Mouse (Mus musculus): ENCODE results near the gene Mcoln3. TPM values are rescaled to one million over a fixed set of nuclear protein-coding genes. Genes with fewer than 3 reads are reported as not detected.

Mcoln3 gene
- total RNA-seq (2021): 1.3 TPM in 1 of 2 replicates, not detected in the other
- long read RNA-seq, experiment 1: 0 reads
- long read RNA-seq, experiment 2: 0 reads

GRCm38 (mm10) chr3:146117258-146117996, at the start of gene Mcoln3:
Mcoln3 (plus strand) TSS chr3:146117450.
- no peak for DNase-seq

- DNase-seq: no peak
Observed at GRCm38 (mm10) chr3:146069276-146069675, 48.0 kb upstream of the Mcoln3 start.

DNA sequence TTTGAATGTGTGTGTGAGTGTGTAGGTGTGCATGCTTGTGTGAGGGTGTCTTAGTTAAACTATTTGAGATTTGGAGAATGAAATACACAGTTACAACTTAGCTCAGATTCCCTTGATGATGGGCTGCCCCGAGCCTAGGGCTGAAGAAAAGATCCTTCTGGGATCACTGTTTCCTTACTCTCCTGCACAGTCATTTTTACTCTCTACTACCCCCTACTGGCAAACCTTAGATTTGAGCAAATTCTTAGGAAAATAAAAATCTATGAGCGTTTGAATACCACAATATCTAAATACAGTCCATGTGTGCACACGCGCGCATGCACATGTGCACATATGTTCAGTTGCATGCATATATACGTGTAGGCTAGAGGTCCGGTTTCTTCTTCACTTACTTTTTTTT, 44.5 kb upstream of the Mcoln3 start:
- no peak for DNase-seq

DNA sequence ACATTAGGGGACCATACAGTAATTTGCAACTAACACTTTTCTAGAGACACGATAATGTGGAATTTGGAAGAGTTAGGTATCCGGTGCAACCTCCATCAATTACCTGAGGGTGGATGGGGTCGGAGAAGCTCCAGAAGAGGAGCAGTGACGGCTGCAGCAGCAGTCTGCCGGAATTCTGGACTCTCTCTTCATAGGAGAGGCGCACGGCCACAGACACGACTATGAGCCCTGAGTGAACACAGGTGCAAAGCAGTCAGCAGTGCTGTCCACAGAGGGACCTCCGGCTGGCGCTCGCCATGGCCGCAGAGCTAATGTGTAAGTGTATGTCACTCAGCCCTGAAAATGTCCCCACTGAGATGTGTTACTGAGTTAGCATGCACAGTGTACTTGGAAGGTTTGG, 37.0 kb upstream of the Mcoln3 start:
- DNase-seq: no peak

DNA sequence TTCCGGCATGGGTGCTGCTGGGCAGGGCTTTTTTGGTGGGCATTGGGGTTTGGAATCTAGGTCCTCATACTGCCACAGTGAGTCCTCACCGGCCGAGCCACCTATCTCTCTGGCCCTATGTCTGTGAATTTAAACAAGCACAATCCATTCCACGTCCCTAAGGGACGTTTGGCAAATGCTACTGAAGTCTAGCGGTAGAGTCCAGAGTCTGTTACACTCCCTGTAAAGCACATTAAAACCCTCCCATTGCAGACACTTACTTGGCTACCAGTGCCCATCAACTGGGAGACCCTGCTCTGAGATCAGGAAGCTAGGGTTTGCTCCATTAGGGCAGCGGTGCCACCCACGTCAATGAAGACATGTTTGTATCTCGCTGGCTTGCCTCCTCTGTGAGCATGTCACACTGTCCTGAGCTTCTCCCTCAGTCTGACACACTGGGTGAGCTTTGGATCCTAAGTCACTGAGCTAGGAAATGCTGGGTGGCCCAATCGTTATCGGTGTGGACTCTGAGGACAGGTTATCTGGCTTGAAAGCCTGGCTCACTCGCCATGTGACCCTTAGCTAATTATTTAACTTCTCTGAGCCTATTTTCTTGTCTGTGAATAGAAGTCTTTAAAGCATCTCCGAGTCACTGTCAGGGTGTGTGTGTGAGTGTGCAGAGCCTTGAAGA, 26.1 kb upstream of the Mcoln3 start:
- DNase-seq: no peak

- DNase-seq: no peak
Observed at GRCm38 (mm10) chr3:146095066-146095465, 22.2 kb upstream of the Mcoln3 start.

DNA sequence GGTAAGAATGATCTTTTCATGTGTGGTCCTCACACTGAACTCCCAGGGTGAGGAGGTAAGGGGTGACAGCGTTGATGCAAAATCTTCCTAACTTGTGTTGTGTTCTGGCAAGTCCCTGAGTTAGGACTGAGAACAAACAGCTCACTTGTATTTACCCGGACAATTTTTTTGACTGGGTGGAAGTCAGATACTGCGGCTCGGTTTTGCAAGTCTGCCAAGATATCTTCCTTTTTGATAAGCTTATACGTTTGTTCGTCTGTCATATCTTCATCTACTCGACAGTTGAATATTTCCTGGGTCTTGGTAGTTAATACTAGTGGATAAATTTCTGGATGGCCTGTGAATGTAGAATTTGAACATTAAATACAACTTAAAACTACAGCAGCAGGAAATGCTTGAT, 20.3 kb upstream of the Mcoln3 start:
- DNase-seq: no peak

DNA sequence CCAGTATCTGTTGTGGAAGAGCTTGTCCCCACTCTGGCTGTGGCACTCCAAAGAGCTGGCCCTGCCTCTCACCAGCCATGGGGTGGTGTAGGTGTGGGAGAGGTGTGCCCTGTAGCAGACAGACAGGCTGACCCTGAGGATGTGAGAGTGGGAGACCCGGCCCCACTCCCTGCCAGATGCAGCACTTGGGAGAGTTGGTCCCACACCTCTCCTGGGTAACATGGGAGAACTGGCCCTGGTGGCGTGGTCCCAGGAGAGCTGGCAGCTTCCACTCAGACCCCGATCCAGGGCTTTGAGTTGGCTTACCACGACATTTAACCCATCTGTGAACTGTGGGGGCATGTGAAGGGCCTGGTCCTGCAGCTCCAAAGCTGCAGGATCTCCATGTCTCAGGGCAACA, 19.4 kb upstream of the Mcoln3 start:
- DNase-seq: no peak

DNA sequence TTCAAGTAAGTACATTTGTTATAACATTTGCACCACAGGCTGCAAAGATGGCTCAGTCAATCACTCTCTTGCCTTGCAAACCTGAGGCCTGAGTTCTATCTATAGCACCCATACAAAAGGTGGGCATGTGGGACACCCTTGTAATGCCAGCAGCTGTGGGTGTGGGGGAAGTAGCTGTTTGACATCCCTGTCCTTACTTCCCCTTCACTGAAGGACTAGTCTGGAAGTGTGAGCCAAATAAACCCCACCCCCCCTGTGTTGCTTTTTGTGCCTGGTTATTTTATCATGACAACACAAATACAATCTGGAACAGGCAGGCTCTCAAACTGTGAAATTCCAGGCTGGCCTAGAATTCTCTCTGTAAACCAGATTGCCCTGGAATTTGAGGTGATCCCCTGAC, 17.3 kb upstream of the Mcoln3 start:
- no peak for DNase-seq

DNA sequence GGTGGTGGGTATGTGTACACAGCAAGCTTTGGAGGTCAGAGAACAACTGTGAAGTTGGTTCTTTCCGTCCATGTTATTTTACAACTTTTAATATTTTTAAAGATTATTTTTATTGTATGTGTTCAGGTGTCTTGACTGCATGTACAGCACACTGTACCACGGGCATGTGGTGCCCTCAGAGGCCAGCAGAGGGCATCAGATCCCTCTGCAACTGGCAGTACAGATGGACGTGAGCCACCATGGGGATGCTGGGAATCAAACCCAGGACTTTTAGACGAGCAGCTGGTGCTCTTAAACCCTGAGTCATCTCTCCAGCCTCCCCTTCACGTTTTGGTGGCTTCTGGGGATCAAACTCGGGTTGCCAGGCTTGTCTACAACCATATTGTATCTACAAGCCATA, 15.2 kb upstream of the Mcoln3 start:
- DNase-seq: peak; percentile 11

DNA sequence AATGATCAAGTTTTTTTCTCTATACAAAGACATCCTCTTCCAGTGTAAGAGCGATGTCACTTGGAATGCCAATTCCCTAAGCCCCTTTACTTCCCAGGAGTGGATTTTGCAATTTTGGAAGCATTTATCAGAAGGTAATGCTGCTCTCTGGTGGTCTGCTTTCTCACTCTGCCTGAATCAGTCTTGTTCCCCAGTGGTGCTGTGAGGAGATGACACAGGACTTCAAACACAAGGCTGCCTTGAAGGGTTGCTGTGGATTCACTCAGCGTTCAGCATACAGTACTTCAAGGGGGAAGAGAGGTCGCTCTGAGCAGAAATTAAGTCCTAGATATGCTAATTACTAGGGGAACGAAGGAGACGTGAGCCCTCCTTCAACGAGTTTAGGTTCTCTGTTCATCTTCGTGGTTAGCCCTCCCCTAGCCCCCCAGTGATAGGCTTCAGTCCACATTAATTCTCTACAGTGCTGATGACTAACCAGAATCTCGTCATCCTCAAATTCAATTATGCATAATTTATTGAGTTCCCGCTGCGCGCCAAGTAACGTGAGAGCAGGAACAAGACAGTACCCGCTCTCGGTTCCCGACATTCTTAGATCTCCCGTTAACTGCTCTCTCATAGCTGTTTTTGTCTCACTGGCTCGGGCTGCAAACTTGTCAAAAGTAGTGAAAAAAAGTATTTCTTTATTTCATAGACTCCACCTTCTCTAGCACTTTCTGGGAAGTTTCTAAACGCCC, 10.0 kb upstream of the Mcoln3 start:
- DNase-seq: peak; percentile 69

DNA sequence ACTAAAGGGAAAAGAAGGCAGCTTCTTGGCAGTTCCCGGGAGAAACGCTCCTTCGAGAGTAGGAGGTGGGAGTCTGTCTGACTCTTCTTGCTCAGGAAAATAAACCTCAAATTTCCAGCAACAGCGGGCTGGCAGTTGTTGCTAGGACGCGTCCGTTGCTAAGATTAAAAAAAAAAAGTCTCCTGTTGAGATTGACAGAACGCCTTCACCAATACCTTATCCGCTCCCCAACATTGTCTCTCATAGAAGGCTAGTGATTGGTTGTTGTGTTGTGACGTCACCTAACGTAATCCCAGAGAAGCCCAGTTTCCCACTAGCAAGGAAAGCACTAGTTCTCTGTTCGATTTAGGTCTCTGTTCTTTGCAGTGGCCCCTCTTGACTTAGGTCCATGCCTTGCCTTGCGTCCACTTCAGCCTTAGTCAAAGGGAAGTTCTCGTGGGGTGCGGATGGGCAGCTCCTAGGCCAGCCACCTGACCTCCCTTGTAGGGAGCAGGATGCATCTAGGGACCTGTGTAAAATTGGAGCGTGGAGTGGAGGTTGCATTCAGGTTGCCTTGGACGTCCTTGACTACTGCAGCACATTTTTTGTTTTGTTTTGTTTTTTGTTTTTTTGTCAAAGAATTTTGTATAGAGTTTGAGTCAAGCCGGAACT, 9.2 kb upstream of the Mcoln3 start, which contains the start of gene Wdr63:
Gene Wdr63 (minus strand): TSS at position 210 of the 651 bp plus-strand sequence.
- peak; percentile 76 for DNase-seq

- DNase-seq: no peak
Observed at GRCm38 (mm10) chr3:146108945-146109344, 8.3 kb upstream of the Mcoln3 start.

DNA sequence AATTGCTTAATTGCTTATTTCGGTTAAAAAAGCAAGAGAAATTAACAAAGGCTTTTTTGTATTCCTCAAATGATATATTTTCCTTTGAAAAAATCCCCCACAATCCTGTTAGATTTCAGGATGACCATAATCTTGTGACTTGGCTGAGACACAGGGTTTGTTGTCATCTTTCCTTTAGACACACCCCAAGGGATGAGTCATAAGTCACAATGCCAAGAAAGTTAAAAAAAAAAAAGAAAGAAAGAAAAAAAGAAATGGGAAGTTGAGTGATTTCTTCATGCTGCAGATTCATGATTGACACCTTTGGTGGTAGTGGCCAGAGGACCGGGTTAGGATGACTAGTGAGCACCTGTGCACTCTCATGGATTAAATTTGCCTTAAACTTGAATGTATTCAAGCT, 6.9 kb upstream of the Mcoln3 start:
- no peak for DNase-seq

DNA sequence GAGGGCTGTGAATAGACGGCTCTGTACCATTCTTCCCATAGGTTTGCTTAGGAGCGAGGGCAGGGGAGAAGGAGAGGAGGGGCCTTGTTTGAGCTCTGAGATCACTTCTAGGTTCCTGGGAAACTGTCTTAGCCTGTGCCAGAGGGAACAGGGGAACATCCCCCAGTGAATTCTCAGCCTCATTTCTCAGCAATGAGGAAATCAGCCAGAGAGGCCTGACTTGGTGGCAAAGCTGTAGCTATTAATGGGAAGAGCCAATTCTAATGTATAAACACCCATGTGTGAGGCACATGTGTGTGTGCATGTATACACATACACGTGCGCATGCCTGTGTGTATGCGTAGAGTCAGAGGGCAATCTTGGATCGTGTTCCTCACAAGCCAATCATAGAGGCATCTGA, 6.3 kb upstream of the Mcoln3 start:
- DNase-seq: no peak

GRCm38 (mm10) chr3:146117997-146118457, 777 bp downstream of the Mcoln3 start:
- DNase-seq: no peak

- DNase-seq: no peak
Observed at GRCm38 (mm10) chr3:146121310-146122124, 4.3 kb downstream of the Mcoln3 start.

- DNase-seq: no peak
Observed at GRCm38 (mm10) chr3:146122125-146122420, 4.8 kb downstream of the Mcoln3 start.

DNA sequence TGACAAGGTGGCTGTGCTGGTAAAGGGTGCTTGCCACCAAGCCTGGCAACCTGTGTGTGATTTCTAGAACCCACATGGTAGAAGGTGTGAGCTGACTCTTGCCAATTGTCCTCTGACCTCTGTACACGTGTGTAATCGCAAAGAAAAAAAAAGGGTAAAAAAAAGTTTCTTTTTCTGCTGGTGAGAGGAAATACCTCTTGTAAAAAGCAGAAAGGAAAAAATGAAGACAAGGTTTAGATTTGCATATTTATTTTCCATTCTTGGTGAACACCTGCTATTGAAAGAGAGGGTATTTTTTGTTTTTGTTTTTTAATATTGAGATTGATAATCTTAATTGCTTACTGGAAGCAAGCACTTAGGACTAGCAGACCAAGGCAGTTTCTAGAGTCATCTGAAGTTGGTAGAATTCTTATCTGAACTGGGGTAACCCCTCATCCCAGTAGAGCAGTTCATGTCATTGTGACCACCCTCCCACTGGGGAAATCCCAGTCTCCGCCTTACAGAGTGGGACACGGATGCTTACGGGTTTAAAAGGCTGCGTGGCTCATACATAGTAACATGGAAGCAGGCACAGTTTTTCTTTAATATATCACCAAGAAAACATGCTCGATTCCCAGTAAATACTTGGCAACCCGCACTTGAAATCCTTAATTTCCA, 5.7 kb downstream of the Mcoln3 start:
- DNase-seq: no peak

DNA sequence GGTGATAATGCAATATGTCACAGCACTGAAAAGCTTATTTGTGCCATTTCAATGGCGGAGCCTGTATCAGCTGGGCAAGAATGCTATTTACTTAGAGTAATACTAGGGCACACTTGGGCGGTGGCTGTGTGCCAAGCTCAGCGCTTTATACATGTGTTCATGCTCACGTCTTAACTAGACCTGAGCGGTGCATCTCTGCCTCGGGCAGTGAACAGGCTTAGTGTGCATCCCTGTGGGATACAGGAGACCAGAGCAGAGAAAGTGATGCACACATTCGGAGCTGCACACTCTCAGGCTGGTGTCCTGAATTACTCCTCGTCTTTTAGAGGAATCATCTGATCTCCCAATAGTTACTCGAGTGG, 6.2 kb downstream of the Mcoln3 start:
- DNase-seq: no peak

DNA sequence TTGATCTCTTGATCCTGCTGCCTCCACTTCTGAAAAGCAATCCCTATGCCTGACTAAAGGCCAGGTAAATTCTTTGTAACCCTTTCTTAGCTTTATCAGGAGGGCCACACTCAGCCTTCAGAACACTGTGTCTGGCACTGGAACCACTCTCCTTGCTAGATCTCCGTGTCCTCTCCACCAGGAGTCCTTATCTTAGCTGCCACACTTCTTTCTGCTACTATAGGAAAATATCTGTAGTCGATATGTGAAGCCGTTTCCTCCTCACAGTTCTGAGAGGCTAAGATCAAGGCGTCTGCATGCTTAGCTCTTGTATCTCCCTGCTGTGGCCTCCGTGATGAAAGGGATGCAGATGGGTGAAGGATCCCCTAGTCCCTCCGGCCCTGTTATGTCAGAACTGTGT, 10.0 kb downstream of the Mcoln3 start:
- DNase-seq: no peak
